Mouse (Mus musculus) layer of hippocampus, adult 8-10 months (tissue): ENCODE results near the gene Zg16. TPM values are rescaled to one million over a fixed set of nuclear protein-coding genes. Genes with fewer than 3 reads are reported as not detected.
A peak's percentile ranks its signal among the peaks of the same experiment; 100 is the strongest.

Experiments
- DNase-seq, 2 experiments: peaks; one replicate each; pipeline ENCODE4 v3.0.0; 2022; ENCODE audit warnings: low spot score in 2 of 2
- total RNA-seq, 4 experiments: library from RNA; stranded (reverse); gene quantifications; 2 replicates each; pipeline ENCODE4 v1.2.4; 2022

Gene Zg16
- total RNA-seq, 4 experiments from 2014 or later, result not detected

DNA sequence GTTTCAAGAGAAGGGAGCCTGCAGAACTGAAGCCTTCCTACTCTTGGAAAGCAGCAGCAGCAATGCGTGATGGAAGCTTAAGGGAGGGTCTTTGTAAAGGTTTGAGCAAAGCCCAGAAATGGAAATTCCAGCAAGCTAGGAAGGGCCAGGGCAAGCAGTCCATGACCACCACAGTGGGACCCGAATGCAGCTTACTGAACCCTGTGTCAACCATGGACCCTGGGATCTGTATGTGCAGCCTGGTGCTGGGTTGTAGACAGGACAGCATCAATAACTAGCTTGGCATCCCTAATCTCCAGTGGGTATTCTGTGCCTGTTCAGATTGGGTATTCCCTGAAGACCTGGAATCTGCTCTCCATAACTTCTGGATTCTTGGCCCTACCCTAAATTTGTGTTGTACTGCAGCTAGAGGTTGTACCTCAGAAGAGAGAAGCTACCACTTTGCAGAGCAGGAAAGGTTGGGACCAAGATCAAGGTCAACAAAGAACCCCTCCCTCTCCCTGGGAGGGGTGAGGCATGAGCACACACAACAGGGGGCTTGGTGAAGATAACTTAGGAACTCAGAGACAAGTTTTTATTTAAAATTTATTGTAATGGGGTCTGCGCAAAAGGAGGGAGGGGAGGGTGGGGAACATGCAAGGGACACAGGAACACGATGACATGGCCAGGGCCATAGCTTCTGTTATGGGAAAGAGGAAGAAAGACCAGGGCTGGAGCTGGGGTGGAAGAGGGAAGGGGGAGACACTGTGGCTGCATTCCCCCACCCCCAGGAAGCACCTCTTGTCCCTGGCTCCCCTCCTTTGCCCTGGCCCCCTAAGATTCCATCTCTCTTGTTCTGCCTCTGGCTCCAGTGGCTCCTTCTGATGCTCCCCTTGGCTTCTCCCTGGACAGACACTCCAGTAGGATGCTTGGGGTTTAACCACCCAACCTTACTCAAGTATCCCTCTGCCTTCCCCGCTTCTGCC lies 65.3 kb downstream of the Zg16 start:
- DNase-seq, result no peak

GRCm38 (mm10) chr7:127020901-127021562 lies 66.1 kb downstream of the Zg16 start, which contains the start of the genes Gm42742 and Prrt2:
Gm42742 (minus strand) TSS chr7:127021097.
Prrt2 (minus strand) TSS chr7:127021211.
- peak in 1 of 2 experiments; percentile 59 for DNase-seq

GRCm38 (mm10) chr7:127020491-127020890 lies 66.6 kb downstream of the Zg16 start:
- DNase-seq, result no peak

DNA sequence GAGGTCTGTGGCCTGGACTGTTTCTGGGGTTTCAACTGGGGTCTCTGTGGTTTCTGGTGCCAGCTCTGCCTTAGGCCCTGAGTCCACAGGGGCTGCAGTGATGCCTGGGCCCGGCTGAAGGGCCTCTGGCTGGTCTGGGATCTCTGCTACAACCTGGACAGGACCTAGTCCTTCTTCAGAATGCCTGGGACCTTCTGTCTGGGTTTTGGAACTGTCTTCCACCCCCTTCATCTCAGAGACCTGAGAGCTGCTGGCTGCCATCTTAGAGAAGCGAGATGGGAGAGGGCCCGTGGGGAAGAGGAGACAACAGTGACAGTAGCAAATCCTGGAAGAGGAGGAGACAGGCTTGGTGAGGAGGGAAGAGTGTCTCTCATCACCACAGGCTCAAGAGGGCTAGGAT lies 67.1 kb downstream of the Zg16 start:
- DNase-seq, result no peak

DNA sequence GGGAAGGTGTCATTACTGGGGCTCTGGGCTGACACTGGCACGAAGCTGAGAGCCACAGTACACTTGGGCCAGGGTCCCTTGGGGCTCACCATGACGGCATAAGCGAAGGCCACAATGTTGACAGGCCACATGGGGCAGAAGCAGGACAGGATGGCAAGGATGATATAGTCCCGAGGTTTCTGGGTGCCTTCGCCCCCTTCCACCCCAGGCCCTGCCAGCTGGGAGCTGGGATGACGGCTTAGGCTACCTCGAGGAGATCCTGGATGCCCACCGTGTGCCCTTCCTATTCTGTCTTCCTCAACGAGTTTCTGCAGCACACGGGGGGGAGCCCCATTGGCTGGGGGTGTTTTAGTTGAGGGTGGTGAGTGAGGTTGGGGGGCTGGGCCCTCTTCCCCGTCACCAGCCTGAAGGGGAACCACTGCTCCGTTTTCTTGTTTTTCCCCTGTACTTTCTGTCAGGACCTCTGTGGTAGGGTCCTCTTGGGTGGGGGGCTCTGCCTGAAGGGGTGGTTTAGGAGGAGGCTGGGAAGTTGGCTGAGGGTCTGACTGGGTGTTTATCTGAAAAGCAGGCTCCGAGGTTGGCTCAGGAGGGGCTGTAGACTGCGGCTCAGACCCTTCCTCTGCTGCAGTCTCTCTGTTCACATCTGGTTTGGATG lies 67.7 kb downstream of the Zg16 start:
- DNase-seq, result no peak

DNA sequence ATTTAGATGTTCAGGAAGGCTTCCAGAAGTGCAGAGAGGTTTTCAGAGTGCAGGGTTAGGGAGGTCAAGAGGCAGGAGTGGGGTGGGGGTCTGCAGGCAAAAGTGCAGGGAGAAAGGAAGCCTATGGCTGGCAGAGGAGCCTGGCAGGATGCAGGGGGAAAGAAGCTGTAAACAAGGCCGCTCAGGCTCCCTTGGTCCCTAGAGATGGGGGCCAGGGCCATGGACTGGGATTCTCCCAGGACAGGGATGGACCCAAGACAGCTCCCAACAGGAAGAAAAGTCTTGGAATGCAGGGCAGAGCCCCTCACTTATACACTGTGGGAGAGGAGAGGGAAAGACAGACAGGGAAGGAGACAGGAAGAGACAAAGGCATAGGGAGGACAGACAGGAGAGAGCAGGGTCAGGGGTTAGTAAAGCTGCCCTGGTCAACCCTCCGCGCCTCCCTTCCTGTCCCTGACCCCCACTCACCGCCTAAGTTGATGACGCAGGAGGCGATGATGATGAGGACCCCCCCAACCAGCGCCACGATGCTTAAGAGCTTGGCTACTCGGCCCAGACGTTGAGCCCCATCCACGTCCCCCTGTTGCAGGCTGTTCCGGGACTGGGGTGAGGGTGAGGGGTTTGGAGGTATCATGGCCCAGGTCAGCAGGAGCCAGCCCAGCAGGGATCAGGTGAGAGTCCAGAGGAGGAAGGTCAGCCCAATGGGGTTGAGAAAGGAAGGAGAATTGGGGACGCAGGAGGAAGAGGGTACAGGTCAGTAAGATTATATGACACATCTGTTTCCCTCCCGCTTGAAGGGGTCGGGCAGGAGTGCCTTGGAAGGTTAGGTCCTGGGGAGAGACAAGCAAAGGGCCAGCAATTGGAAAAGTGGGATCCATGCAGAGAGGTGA lies 68.5 kb downstream of the Zg16 start:
- DNase-seq, result no peak

DNA sequence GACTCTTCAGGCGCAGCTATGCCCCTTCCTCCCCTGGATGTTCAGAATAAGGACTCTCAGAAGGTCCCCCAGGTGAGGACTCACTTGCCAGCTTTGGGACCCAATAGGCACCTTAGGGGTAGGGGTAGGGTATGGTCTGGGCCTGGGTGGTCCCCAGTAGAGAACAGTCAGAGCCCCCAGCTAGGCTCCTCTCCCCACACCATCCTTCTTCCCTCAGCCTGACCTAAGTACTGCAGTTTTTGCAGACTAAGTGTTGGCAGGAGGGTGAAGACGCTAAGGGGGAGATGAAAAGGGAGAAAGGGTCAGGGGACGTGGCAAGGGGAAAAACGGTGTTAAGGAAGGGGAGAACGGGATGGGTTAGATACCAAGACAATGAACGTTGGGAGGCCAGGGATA lies 69.2 kb downstream of the Zg16 start:
- DNase-seq, result no peak

- DNase-seq, result peak; percentile 96 to 99
Measured at GRCm38 (mm10) chr7:127016971-127017949, 69.9 kb downstream of the Zg16 start, which contains the start of gene Pagr1a. Pagr1a (minus strand) TSS chr7:127017352.

GRCm38 (mm10) chr7:127016486-127016938 lies 70.6 kb downstream of the Zg16 start:
- no peak for DNase-seq

GRCm38 (mm10) chr7:127016481-127016485 lies 70.8 kb downstream of the Zg16 start, which contains the start of gene Pagr1b:
Pagr1b (minus strand) TSS chr7:127016484.
- DNase-seq, result no peak

DNA sequence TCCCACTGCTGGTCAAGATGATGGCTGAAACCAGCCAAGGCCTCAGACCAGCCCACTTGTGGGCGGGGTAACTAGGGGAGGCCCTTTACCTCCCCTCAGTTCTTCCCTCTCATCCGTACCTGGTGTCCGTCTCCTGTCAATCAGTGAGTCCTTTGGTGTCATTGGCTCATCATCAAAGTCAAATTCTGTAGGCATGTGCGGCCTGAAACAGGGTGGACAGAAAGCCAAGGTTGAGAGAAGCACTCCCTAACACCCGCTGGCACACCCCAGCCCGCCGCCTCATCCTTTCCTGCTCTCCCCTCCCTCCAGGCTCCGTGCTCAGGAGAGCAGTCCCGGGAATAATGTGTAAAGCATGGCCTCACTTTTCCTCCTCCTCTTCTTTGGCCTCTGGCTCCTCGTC lies 71.0 kb downstream of the Zg16 start:
- no peak for DNase-seq

DNA sequence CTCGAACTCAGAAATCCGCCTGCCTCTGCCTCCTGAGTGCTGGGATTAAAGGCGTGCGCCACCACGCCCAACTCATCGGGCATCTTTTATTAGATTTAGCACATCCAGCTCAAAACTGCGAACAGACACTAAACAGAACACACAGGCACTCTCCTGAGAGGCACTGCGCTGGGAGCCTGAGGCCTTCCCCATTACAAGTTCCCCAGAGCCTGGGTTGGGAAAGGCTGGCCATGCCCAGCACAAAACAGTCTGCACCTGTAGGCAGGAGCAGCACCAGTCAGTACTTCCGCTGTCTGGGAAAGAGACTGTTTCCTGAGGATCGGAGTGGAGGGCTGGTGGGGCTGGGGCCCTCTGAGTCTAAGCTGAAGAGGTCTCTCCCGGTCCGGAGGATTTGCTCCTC lies 72.1 kb downstream of the Zg16 start:
- DNase-seq, result no peak

- DNase-seq, result no peak
Measured at GRCm38 (mm10) chr7:127014320-127014719, 72.8 kb downstream of the Zg16 start, which contains the start of gene Mvp. Mvp (minus strand) TSS chr7:127014621.

- DNase-seq, result no peak
Measured at GRCm38 (mm10) chr7:127013385-127013784, 73.7 kb downstream of the Zg16 start.

GRCm38 (mm10) chr7:127012845-127013244 lies 74.3 kb downstream of the Zg16 start:
- no peak for DNase-seq

- DNase-seq, result no peak
Measured at GRCm38 (mm10) chr7:127012374-127012773, 74.8 kb downstream of the Zg16 start.

DNA sequence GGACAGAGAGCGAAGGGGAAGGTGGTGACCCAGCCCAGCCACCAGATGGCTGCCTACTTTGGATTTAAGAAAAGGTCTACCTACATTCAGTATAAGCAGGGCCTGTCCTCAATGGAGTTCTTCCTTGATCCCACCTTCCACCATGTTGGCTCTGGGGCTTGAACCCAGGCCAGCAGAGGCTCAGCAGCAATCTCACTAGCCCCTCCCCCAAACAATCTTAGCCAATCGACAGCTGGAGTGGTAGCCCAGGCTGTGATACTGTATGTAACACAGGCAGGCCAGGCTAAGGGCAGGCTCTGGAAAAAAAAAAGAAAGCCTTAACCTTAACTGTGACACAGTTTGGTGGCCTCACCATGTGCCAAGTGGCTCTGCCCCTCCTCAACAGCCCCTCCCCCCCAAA lies 75.4 kb downstream of the Zg16 start:
- no peak for DNase-seq

GRCm38 (mm10) chr7:127011051-127011450 lies 76.1 kb downstream of the Zg16 start:
- DNase-seq, result no peak

- DNase-seq, result peak in 1 of 2 experiments; percentile 10
Measured at GRCm38 (mm10) chr7:127009307-127010085, 77.6 kb downstream of the Zg16 start.
